Mouse (Mus musculus): ENCODE data around the gene Gnas. TPM values are rescaled to one million over a fixed set of nuclear protein-coding genes. Genes with fewer than 3 reads are reported as not detected.

The Gnas gene
- polyA plus RNA-seq, 1 experiment = 2,178 TPM

GRCm38 (mm10) chr2:174295175-174295899 lies 11.2 kb downstream of the Gnas start:
- peak; percentile 98 for DNase-seq (ENCODE audit: low read depth)
- TF ChIP-seq CTCF (IDR thresholded peaks at IDR 0.05; ENCODE audit: borderline replicate concordance, extremely low read depth, insufficient read depth, insufficient read length) (no peak), POLR2A (IDR thresholded peaks at IDR 0.05; ENCODE audit: borderline replicate concordance, extremely low read depth, insufficient read depth, insufficient read length, poor library complexity, severe bottlenecking) (no peak)

DNA sequence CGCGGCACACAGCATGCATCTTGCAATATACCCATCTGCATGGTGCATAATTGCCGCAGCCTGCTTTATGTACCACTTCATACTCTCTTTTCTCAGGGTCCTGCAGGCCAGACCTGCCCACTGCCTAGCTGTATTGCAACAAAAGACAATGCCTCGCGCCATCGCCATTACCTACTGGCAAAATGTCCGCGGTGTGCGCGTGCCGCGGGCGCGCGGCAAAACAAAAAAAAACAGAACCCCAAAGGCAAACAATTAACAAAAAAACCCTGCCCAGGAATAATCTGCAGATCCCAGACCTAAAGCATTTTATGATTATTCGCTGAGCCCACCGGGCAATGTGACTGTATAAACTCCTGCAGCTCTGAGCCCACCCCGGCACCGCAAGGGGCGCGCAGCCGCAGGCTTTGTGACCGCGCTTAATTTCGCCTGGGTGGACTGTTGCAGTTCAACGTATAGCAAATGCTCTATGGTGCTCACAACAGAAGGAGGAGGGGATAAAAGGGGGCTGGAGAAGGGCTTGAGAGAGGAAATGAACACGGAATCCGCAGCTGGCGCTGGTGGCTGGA lies 11.9 kb downstream of the Gnas start:
- DNase-seq (ENCODE audit: low read depth) = no peak
- TF ChIP-seq POLR2A (IDR thresholded peaks at IDR 0.05; ENCODE audit: borderline replicate concordance, extremely low read depth, insufficient read depth, insufficient read length, poor library complexity, severe bottlenecking) (no peak), CTCF (IDR thresholded peaks at IDR 0.05; ENCODE audit: borderline replicate concordance, extremely low read depth, insufficient read depth, insufficient read length) (no peak)

DNA sequence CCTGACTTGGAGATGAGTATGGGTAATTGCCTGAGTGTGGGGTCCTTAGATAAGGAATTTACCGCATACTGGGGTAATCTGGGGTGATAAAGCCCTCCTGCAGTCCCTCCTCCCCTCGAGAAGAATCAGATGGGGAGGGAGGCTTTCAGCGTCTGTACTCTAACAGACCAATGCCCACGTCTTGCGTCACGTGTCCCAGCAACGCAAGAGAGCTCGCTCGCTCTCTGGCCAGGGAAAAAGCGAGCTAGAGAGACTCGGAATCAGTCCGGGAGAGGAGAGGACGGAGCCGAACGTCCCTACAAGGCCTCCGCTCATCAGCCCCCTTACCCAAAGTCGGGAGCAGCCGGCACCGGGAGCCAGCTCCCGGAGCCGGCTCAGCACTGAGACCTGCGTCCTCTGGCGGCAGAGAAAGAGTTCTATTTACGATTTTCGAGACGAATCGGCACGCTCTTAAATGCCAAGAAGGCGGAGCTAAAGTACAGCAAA lies 13.0 kb downstream of the Gnas start:
- TF ChIP-seq CTCF (IDR thresholded peaks at IDR 0.05; ENCODE audit: borderline replicate concordance, extremely low read depth, insufficient read depth, insufficient read length) (peak; percentile 54), POLR2A (IDR thresholded peaks at IDR 0.05; ENCODE audit: borderline replicate concordance, extremely low read depth, insufficient read depth, insufficient read length, poor library complexity, severe bottlenecking) (no peak)
- peak; percentile 52 for DNase-seq (ENCODE audit: low read depth)

DNA sequence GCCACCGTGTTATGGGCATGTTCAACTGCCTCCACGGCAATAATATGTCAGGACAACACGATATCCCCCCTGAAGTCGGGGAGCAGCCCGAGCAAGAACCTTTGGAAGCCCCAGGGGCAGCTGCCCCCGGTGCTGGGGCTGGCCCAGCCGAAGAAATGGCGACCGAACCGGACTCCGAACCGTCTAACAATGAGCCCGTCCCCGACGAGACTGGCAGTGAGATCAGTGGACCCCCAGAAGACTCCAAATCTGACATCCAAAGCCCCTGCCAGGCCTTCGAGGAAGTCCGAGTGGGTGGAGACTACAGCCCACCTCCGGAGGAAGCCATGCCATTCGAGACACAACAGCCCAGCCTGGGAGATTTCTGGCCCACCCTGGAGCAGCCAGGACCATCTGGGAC lies 13.7 kb downstream of the Gnas start:
- no peak for TF ChIP-seq CTCF (IDR thresholded peaks at IDR 0.05; ENCODE audit: borderline replicate concordance, extremely low read depth, insufficient read depth, insufficient read length)
- TF ChIP-seq POLR2A (IDR thresholded peaks at IDR 0.05; ENCODE audit: borderline replicate concordance, extremely low read depth, insufficient read depth, insufficient read length, poor library complexity, severe bottlenecking) = no peak
- DNase-seq (ENCODE audit: low read depth) = no peak

GRCm38 (mm10) chr2:174298471-174298870 lies 14.4 kb downstream of the Gnas start:
- no peak for DNase-seq (ENCODE audit: low read depth)
- no peak for TF ChIP-seq POLR2A (IDR thresholded peaks at IDR 0.05; ENCODE audit: borderline replicate concordance, extremely low read depth, insufficient read depth, insufficient read length, poor library complexity, severe bottlenecking)
- TF ChIP-seq CTCF (IDR thresholded peaks at IDR 0.05; ENCODE audit: borderline replicate concordance, extremely low read depth, insufficient read depth, insufficient read length) = no peak

- TF ChIP-seq POLR2A (IDR thresholded peaks at IDR 0.05; ENCODE audit: borderline replicate concordance, extremely low read depth, insufficient read depth, insufficient read length, poor library complexity, severe bottlenecking) = no peak
- no peak for TF ChIP-seq CTCF (IDR thresholded peaks at IDR 0.05; ENCODE audit: borderline replicate concordance, extremely low read depth, insufficient read depth, insufficient read length)
These were observed 15.1 kb downstream of the Gnas start for GRCm38 (mm10) chr2:174299091-174299770.

DNA sequence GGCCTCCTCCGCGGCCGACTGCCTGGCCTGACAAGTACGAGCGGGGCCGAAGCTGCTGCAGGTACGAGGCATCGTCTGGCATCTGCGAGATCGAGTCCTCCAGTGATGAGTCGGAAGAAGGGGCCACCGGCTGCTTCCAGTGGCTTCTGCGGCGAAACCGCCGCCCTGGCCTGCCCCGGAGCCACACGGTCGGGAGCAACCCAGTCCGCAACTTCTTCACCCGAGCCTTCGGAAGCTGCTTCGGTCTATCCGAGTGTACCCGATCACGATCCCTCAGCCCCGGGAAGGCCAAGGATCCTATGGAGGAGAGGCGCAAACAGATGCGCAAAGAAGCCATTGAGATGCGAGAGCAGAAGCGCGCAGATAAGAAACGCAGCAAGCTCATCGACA lies 15.6 kb downstream of the Gnas start:
- no peak for DNase-seq (ENCODE audit: low read depth)
- TF ChIP-seq CTCF (IDR thresholded peaks at IDR 0.05; ENCODE audit: borderline replicate concordance, extremely low read depth, insufficient read depth, insufficient read length) (no peak), POLR2A (IDR thresholded peaks at IDR 0.05; ENCODE audit: borderline replicate concordance, extremely low read depth, insufficient read depth, insufficient read length, poor library complexity, severe bottlenecking) (no peak)

More at GRCm38 (mm10) chr2:174299091-174299770, 15.1 kb downstream of the Gnas start:
- DNase-seq (ENCODE audit: low read depth) = no peak

DNA sequence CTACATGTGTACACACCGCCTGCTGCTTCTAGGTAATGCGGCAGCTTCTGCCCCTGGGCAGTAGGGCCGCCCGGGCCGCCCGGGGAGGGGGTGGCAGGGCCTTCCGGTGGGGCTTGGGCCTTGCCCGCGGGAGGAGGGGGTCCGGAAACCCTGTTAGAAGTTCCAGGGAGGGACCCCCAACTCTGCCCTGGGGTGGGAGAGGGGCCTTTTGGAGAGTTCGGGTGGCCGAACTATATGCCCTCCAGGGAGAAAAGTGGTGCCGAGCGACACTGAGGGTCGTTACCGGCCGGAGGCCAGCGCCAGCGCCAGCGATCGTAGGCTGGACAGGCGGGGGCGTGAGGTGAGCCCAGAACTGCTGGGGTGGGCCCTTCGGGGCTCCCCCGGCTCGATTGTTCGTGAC lies 16.1 kb downstream of the Gnas start:
- no peak for DNase-seq (ENCODE audit: low read depth)
- TF ChIP-seq POLR2A (IDR thresholded peaks at IDR 0.05; ENCODE audit: borderline replicate concordance, extremely low read depth, insufficient read depth, insufficient read length, poor library complexity, severe bottlenecking) = no peak
- no peak for TF ChIP-seq CTCF (IDR thresholded peaks at IDR 0.05; ENCODE audit: borderline replicate concordance, extremely low read depth, insufficient read depth, insufficient read length)

DNA sequence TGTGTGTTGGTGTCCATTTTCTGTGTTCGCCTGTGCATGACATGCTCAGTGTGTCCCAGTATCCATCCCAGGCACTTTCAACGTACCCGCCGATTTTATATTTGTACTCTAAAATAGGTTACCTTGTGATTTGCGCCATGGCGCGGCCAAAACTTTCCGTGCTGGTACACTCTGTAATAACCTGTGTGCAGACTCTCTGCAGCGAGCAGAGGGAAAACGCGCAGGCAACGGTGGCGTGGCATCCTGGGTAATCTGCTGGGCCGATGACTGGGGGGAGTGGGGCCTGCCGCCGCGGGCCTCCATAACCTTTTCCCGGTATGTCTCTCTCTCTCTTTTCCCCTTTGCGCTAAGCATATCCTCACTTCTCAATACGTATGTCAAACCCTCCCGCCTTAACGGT lies 16.5 kb downstream of the Gnas start:
- no peak for DNase-seq (ENCODE audit: low read depth)
- TF ChIP-seq CTCF (IDR thresholded peaks at IDR 0.05; ENCODE audit: borderline replicate concordance, extremely low read depth, insufficient read depth, insufficient read length) = no peak
- TF ChIP-seq POLR2A (IDR thresholded peaks at IDR 0.05; ENCODE audit: borderline replicate concordance, extremely low read depth, insufficient read depth, insufficient read length, poor library complexity, severe bottlenecking) = no peak

DNA sequence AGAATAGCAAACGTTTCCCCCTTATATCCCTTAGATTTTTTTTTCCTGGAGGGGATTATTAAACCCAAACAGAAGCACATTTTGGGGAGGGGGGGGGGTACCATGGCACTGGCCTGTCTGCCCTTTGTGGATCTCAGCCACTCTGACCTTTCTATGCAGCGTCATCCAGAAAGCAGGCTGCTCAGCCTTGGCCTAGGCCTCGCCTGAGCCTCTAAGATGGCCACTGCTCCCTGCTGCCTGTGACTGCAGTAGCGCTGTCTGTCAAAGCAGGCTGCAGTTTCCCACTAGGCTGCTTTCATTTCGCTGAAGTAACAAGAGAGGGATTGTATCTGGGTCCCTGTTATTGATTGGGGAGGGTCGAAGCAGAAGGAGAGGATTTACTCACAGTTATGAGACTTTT lies 18.4 kb downstream of the Gnas start:
- DNase-seq (ENCODE audit: low read depth) = no peak
- TF ChIP-seq POLR2A (IDR thresholded peaks at IDR 0.05; ENCODE audit: borderline replicate concordance, extremely low read depth, insufficient read depth, insufficient read length, poor library complexity, severe bottlenecking) = no peak
- TF ChIP-seq CTCF (IDR thresholded peaks at IDR 0.05; ENCODE audit: borderline replicate concordance, extremely low read depth, insufficient read depth, insufficient read length) = no peak

- TF ChIP-seq CTCF (IDR thresholded peaks at IDR 0.05; ENCODE audit: borderline replicate concordance, extremely low read depth, insufficient read depth, insufficient read length) (no peak), POLR2A (IDR thresholded peaks at IDR 0.05; ENCODE audit: borderline replicate concordance, extremely low read depth, insufficient read depth, insufficient read length, poor library complexity, severe bottlenecking) (no peak)
These were observed 21.5 kb downstream of the Gnas start for GRCm38 (mm10) chr2:174305646-174306045.

More at GRCm38 (mm10) chr2:174305646-174306045, 21.5 kb downstream of the Gnas start:
- no peak for DNase-seq (ENCODE audit: low read depth)
